Mouse (Mus musculus): ENCODE data around the gene 5031439G07Rik.
"Not testable (repeated sequence)": the region's sequence is repeated elsewhere in the genome, so short reads cannot be mapped to it uniquely, and the experiment has no call there.

5031439G07Rik gene
- long read RNA-seq, experiment 1, partial matches to known transcripts = 0 of 4 reads
- long read RNA-seq, experiment 1, other reads (novel, unspliced or antisense) = 4 of 4 reads
- long read RNA-seq, experiment 2, partial matches to known transcripts = 0 of 6 reads
- long read RNA-seq, experiment 2, other reads (novel, unspliced or antisense) = 6 of 6 reads

DNA sequence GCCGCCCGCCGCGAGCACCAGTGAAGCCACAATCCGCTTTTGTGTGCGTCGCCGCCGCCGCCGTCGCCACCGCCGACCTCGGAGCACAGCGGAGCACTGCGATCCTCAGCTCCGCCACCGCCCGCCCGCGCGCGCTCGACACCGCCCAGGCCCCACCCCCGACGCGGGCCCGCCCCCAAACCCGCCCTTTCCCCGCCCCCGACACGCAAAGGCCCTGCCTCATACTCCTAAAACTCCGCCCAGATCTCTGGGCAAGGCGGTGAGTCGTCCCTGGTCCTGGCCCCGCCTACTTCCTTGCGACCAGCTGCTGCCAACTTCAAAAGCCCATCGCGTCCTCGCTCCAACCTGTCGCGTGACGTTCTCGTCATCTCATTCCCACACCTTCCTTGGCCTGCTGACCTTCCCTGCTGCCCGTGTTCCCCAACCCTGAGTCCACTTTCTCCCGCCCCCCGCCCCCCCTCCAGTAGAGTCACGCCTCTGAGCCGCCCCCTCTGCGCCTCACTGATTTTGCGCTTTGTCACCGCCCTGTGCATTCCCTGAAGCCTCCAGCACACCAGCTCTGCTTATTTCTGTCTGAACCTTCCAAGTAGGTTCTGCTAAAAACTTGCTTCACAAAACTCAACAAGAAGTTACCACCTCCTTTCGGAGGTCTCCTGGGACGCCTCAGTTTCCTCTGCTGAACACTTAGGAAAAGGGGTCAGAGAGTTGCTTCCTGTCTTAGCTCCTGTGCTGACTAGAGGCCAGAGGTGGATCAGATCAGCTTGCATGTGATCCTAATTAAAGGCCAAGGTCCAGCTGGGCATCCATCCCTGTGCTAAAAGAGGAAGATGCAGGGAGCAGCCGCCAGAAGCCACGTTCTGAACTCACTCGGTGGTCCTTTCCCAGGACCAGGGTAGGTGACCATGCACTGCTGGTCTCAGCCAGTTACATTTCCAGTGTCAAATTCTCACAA is at the start of gene 5031439G07Rik:
TSS of gene 5031439G07Rik (minus strand) at position 678 of the 952 bp plus-strand sequence.
- intact Hi-C loops (cut with DNase I) = loop anchor here (5.0 to 10.0 kb wide), 2 partner anchors 61 to 133 kb away; partner anchors contain the start of gene Phf21b

DNA sequence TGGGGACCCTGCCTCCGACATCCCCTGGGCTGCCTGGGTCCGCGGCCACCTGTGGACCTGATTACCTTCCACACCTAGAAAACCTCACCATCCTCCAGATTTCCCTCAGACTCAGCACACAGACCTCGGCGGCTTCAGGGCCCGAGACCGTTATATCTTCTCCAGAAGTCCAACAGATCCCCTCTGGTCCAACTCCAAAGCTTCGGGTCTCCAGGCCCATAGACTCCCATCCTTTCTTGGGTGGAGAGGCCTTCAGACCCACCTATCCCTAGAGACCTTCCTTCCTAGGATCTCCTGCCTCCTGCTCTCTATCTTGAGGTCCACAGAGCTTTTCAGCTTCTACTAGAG is 49.0 kb upstream of the 5031439G07Rik start:
- intact Hi-C loops (cut with DNase I) = no loop called here

DNA sequence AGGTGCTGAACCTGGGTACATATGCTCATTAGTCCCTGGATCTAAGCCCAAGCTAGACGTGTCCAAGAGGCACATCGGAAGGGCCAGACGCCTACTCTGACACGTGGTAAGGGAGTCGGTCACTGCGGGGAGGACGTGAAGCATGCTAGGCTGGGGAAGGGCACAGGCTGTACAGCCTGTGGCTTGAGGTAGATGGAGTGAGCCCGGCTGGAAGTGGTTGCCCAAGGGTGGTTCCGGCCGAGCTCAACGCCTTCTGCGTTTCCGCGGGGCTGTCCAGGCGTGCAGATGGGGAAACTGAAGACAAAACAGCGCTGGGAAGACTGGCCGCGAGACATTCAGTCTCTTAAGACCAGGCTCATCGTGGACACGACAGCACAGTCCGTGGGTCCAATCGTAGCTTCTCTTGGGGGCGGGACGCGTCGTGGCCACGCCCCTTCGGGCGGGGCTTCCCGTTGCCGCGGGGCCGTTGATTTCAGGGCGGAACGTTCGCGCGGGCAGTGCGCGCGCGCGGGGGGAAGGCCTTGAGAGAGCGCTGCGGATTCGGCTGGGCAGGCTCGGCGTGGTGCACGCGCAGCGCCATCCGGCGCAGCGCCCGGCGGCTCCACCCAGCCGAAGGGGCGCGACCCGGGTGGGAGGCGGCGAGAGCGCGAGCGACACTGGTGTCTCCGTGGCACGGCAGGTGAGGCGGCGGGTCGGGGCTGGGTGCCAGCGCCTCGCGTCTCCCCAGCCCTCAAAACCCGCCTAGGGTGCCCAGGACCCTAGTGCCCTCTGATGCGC is 48.4 kb upstream of the 5031439G07Rik start:
- intact Hi-C loops (cut with DNase I) = no loop called here

DNA sequence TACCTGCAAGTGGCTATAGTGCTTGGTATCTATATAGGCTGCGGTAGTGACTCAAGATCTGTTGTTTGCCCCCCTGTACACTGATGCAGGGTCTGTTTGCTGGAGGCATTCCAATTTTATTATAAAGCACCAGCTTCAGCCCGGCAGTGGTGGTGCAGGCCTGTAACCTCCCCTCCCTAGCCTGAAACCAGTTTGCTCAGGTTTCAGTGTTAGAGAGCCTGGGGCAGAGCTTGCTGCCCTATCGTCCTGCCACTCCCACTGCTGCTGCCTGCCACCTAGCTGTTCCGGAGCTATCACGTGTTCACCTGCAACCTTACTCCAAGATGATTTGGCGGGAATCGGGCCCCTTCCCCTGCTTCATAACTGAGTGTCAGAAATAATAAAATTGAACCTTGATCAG is 45.6 kb upstream of the 5031439G07Rik start:
- intact Hi-C loops (cut with DNase I) = not testable (repeated sequence)

DNA sequence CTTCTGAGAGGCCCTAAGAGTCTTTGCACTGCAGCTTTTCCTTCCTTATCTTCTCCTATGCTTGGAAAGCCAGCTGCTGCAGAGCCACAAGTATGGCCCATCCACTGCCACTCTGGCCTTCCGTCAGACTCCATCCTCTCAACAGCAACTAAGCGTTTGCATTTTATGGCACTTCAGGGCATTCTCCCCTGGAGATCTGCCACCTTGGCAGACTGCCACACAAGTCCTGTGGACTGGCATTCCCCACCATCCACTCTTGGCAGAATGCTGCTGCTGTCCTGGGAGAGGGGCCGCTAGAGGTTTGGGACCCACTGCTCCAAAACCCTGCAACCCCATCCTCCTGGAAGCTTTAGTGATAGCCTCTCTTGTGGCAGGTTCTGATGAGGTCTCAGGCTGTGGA is 43.5 kb upstream of the 5031439G07Rik start:
- intact Hi-C loops (cut with DNase I) = no loop called here

DNA sequence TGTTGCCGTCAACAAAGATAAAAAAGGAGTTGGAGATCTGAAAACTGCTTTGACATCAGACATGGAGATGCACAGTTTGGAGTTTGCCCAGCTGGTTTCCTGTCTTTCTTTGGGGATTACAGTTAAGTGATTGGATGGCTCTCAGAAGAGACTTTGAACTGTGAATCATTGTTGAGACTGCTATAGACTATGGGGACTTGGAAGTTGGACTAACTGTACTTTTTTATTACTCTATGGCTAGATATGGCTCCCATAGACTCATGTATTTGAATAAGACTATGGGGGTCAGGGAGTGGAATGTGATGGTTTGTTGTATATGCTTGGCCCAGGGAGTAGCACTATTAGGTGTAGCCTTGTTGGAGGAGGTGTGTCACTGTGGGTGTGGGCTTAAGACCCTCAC is 42.3 kb upstream of the 5031439G07Rik start:
- intact Hi-C loops (cut with DNase I) = not testable (repeated sequence)

DNA sequence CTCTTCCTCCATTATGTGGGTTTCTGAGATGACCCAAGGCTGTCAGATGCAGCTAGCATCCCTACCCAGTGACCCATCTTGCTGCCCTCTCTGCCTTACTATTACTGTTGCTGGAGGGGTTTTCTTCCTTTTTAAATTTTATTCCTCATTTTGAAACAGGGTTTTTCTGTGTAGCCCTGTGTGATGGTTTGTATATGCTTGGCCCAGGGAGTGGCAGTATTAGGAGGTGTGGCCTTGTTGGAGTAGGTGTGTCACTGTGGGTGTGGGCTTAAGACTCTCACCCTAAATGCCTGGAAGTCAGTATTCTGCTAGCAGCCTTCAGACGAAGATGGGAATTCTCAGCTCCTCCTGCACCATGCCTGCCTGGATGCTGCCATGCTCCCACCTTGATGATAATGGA is 40.3 kb upstream of the 5031439G07Rik start, which contains the start of gene Fam118a:
TSS of gene Fam118a (plus strand) at position 301 of the 400 bp plus-strand sequence.
- intact Hi-C loops (cut with DNase I) = not testable (repeated sequence)

DNA sequence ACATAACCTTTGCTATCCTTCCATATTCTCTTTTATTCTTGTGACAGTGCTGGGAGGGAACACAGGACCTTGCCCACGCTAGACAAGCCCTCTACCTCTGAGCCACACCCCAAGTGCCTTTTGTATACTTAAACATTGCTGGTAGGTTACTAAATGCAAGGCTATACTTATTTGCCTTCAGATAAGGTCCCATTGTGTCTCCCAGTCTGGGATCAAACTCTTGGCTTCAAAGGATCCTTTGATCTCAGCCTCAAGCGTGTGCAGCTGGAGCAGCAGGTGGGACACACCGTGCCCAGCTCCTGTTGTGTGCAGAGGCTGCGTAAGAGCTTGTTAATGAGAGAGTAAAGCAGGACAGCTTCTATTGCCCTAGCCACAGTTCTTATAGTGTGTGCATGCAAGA is 39.4 kb upstream of the 5031439G07Rik start:
- intact Hi-C loops (cut with DNase I) = no loop called here

DNA sequence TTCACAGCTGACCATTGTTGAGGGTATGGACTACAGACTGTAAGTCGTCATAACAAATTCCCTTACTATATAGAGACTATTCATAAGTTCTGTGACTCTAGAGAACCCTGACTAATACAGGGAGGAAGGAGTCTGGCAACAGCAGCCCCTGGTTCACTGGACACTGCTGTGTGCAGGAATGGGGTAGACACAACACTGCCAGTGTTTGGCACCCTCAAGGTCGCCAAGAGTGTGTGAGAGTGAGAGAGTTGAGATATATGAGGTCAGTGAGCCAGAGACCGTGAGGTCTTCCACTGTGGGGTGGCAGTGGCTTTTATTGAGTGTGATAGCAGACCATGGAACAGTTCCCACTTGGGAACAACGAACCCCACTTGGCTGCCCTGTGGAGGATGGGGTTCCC is 37.8 kb upstream of the 5031439G07Rik start:
- intact Hi-C loops (cut with DNase I) = no loop called here

DNA sequence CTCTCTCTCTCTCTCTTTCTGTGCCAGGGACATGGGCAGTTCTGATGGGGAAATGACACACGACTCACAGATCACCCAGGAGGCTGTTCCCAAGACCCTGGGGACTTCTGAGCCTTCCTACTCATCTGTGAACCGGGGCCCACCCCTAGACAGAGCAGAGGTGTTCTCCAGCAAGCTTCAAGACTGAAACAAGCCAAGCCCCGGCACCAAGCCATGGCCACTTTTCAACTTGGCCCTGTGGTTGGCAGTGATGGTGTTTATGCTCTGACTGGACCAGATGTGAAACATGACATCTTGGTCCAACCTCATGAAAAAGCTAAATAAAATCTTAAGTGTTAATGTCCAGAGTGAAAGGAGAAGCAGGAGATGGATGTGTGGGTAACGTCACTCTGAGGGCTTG is 33.9 kb upstream of the 5031439G07Rik start:
- intact Hi-C loops (cut with DNase I) = no loop called here

DNA sequence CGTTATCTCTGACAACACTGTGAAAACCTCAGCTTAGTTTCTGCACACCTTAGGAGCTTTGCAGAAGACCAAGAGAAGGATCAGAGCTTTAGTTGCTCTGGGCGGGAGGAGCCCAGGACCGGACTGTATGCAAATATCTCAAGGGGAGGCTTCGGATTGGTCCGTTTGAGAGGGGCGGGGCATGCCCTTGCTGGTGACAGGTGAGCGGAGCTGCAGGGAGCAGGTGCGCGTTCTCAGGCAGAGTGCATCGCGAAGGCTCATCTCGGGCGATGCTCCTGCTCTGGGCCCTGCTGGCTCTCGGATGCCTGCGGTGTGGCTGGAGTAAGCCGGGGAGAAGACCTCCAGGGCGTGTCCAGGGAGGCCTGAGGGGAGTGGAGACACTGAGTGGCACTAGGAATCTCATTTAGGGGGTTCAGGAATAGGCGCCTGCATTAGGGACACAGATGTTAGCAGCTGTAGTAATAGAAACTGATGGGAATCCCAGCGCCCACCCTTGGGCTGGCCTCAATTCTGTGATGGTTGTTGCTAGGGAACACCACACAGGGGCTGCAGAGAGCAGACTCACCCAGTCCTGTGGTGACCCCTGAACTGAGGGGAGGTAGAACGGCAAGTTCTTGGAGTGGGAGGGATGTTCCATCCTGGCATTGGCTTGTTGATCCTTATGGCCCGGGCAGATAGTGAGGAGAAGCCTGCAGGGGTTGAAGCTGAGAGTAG is 28.8 kb upstream of the 5031439G07Rik start, which contains the start of gene Upk3a:
TSS of gene Upk3a (plus strand) at position 191 of the 714 bp plus-strand sequence.
- intact Hi-C loops (cut with DNase I) = loop anchor here (5.0 kb wide), 1 partner anchor 55 kb away; no protein-coding TSS in a partner anchor

DNA sequence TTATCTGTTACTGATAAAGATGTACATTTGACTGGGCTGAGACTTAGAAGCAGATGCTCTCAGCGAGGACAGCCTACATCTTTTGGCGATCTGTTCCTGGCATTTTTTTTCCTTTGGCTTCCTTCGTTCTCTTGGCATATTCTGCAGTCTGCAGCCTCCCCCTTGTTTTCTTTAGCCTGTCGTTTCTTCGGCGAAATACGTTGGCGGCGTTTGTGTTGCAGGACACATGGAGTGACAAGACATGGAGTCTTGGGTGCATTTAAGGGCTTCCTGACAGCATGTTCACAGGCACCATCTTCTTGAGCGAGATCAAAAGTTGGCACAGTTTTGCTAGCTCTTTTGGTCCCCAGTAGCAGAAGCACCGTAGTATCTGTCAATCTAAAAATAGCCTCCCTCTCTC is 27.4 kb upstream of the 5031439G07Rik start:
- intact Hi-C loops (cut with DNase I) = loop anchor here (5.0 kb wide), 1 partner anchor 57 kb away; no protein-coding TSS in a partner anchor

DNA sequence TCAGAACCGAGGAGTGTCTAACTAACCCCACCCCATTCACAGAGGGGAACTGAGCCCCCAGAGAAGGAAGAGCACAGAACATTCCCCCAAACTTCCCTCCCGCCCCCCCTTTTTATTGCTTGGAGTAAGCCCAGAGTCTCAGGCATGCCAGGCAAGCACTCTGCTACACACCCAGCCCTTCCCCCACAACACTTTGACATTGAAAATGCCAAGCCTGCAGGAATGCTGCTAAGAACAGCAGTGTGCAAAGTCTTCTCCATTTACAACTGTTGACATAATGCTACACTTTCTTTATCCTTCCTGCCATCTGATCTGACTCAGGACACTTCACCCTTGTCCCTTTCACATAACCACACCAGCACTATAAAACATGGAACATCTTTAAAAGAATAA is 24.3 kb upstream of the 5031439G07Rik start:
- intact Hi-C loops (cut with DNase I) = no loop called here

DNA sequence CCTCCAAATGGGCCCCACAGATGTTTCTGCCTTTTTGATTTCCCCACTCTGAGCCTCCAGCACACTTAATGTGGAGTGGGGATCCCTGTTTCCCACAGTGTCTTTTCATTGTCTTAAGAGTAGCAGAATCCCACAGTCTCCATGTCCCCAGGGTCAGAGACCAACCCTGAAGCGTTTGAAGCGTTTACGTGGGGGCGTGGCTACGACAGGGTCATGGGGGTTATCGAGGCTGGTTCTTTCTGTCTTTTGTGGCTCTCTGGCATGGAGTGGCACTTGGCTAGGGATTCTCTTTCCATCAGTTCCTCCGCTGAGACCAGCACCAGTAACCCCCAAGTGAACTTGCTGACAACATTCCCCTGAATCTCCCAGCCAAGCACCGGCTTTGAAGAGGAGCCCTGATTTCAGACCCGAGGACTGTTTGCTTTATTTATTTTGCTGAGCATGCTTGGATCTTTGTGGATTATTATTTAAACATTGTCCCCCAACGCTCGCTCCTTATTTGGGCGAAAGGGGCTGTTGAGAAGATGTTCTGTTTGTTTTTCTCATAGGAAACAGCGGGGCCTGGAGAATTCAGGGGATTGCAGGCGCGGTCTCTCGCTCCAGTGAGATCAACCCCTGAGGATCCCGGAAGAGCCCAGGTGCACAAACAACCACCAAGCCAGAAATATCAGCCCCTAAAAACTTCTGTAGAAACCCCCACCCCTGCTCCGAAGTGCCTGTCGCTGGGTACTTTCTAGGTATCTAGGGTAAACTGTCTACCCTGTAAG is 23.7 kb upstream of the 5031439G07Rik start:
- intact Hi-C loops (cut with DNase I) = no loop called here

DNA sequence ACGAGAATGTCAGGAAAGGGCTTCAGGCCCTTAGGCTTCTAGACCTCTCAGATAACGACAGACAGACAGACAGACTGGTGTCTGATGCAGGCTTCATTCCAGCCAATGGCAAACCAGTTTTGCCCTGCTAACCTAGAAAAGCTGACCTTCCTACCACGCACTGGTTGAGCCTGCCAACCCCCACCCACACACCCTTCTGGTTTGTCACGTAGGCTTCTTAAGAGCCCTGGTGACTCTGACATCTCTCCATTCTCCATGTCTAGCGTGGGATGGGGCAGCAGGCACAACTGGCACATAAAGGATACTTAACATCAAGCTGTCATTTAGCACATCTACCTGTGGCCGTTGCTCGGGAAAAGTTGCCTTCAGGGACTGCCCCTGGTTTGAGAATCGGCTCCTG is 21.3 kb upstream of the 5031439G07Rik start:
- intact Hi-C loops (cut with DNase I) = no loop called here

DNA sequence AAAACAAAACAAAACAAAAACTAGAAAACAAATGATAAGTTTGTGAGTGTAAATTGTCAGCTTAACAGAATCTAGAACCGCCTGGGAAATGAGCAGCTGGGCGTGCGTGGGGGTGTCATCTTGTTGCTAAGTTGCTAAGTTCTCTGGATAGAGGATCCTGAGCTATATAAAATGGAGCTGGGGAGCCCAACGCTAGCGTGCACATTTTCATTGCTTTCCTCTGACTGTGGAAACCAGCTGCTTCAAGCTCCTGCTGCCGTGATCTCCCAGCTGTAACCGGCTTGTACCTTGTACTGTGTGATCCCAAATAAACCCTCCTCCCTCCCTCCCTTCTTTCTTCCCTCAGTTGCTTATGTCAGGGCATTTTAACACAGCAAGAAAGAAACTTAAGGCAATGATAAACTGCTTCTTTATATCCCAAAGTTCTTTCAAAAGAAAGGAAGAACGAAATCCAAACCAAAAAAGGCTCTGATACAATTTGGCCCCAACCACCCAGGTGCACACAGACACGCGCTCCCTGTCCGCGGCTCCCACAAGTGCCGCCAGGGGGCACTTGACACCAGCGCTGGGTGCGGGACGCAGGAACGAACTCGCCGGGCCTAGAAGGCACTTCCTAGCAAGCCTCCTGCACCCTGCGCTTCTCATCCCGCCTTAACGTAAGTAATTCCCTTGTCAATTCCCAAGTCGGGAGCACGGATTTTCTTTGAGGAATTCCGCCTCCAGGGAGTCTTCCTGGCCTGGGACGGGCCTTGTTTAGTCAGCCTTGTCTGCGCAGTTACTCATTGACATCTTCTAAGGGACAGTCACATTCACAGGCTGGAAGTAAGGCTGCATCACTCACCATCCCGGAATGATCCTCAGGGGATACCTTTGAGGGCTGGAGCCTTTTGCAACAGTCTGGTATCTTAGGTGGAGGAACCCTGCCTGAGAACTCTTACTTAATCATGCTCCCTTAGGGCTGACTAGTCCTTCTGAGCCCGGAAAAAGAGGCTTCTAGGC is 12.9 kb upstream of the 5031439G07Rik start:
- intact Hi-C loops (cut with DNase I) = loop anchor here (1.0 to 5.0 kb wide), 2 partner anchors 41 to 69 kb away; no protein-coding TSS in a partner anchor

DNA sequence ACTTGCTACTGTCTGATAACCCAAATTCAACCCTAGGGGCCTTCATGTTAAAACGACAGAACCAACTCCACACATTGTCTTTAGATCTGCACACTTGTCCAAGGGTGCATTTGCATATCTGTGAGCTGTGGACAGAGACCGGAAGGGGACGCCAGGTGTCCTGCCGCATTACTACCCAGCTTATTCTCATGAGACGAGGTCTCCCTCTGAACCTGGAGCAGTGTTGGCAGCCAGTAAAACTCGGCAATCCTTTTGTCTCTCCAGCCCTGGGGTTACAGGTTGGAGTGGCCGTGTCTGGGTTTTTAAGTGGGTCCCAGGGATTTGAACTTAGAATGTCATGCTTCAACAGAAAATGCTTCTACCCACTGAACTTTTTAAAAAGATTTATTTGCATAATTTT is 11.6 kb upstream of the 5031439G07Rik start:
- intact Hi-C loops (cut with DNase I) = loop anchor here (5.0 kb wide), 1 partner anchor 42 kb away; no protein-coding TSS in a partner anchor

DNA sequence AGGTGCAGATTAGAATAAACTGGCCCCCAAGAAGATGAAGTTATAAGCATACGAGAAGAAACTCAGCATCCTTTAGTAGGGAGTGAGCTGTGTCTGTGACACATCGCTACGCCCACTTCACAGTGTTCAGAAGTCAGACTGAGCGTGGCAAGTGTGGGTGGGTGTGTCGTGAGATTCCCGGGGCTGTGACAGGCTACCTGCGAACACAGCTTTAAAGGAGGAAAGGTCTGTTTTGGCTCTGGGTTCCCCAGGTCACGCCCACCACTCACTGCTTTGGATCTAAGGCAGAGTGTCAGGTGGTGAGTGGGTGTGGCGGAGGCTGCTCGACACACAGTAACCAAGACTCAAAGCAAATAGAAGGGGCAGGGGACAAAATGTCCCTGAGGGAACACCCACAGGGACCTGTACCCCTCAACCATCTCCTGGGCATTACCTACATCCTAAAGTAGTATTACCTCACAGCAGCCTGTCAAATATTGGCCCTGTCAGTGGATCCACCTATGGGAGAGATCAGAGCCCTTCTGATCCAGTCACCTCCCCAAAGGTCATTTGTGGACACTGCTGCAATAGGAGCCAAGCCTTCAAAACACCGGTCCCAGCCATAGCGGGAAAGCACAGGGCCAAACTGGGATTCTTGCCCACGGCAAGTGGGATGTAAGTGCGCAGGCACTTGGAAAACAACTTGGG is 9.6 kb upstream of the 5031439G07Rik start:
- intact Hi-C loops (cut with DNase I) = no loop called here

All from adrenal gland (tissue).